Mouse (Mus musculus): Measurements from ENCODE around the gene Kcnk6. TPM values are rescaled to one million over a fixed set of nuclear protein-coding genes. Genes with fewer than 3 reads are reported as not detected.

The Kcnk6 gene
- total and polyA plus RNA-seq, 2 experiments from 2014 or later: 1.5 to 6.1 TPM

DNA sequence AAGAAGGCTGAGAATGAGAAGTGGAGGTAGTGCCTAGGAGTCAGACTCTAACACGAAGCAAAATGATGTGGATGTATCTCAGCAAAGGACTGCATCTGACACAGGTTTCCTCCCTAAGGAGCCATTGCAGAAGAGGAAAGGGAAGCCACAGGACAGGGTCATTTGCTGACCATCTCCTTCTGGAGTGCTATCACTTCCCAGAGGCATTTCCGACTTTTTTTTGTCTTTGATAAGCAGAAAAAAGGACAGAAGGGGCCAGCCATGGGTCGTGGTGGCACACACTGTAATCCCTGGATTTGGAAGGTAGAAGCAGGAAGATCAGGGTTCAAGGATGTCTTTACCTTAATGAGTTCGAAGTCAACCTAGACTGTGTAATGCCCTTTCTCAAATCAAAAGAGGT, 4.3 kb upstream of the Kcnk6 start:
- 90% methylated on average over 4 of the region's 4 CpGs for WGBS
- no peak for TF ChIP-seq CTCF (IDR thresholded peaks at IDR 0.05; ENCODE audit: low read depth)

DNA sequence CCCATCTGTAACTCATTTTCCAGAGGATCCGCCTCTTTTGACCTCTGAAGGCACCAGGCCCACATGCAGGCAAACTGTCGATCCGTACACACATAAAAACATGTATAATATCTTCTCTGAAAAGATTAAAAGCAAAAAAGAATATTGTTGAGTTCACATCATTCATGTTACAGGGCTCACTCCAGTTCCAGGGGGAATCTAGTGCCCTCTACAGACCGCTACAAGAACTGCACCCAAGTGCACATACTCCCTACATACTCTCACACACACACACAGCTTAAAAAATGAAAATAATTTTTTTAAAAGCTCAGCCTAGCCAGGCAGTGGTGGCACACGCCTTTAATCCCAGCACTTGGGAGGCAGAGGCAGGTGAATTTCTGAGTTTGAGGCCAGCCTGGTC, 2.3 kb upstream of the Kcnk6 start:
- ATAC-seq (no peak), DNase-seq (ENCODE audit: low spot score) (no peak)
- Histone ChIP-seq H3K9me3 (ENCODE audit: low read length) (no peaks in the 10 kb centered on the region), H3K27ac (no peak overlapping the region), H3K9ac (replicated peaks; ENCODE audit: low read length) (no peak overlapping the region), H3K4me3 (ENCODE audit: low read length) (no peak overlapping the region), H3K4me2 (ENCODE audit: low read depth, low read length) (no peak overlapping the region), H3K36me3 (ENCODE audit: insufficient read depth, low read length) (no peaks in the 10 kb centered on the region), H3K4me1 (ENCODE audit: insufficient read depth, low read length) (peaks cover 3% of the 10 kb centered on the region; the same call in 1 of the 2 replicates), H3K27me3 (ENCODE audit: insufficient read depth, low read length) (peaks cover 27% of the 10 kb centered on the region)
- TF ChIP-seq CTCF (IDR thresholded peaks at IDR 0.05; ENCODE audit: low read depth): peak; percentile 47
- 78% methylated on average over 5 of the region's 5 CpGs for WGBS

More for the DNA sequence above, 4.3 kb upstream of the Kcnk6 start:
- H3K4me2 ChIP-seq (ENCODE audit: low read depth, low read length): no peak overlapping the region
- no peaks in the 10 kb centered on the region for H3K9me3 ChIP-seq (ENCODE audit: low read length)
- H3K9ac ChIP-seq (replicated peaks; ENCODE audit: low read length): no peak overlapping the region
- no peak for DNase-seq (ENCODE audit: low spot score)
- H3K27me3 ChIP-seq (ENCODE audit: insufficient read depth, low read length): peaks cover 21% of the 10 kb centered on the region
- H3K27ac ChIP-seq: no peak overlapping the region
- ATAC-seq: no peak
- H3K4me3 ChIP-seq (ENCODE audit: low read length): no peak overlapping the region
- peaks cover 3% of the 10 kb centered on the region; the same call in 1 of the 2 replicates for H3K4me1 ChIP-seq (ENCODE audit: insufficient read depth, low read length)
- no peaks in the 10 kb centered on the region for H3K36me3 ChIP-seq (ENCODE audit: insufficient read depth, low read length)

DNA sequence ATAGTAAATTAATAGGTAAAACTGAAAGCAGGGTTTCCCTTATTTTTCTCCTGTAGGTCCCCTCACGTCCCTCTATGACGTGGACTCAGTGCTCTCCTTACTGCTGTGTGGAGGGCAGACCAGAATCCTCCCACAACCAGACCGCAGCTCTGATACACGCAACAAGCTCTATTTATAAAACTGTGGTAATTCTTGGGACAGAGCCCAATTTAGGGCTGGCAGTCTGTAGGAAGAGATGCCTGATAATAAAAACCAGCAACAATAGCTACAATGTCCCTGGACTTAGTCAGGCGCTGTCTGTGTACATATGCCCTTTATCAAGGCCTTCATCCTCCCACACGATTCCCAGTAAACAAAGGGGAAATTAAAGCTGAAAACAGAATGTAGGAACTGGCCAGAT, 1.4 kb upstream of the Kcnk6 start:
- DNase-seq (ENCODE audit: low spot score) (no peak), ATAC-seq (no peak)
- no peak for TF ChIP-seq CTCF (IDR thresholded peaks at IDR 0.05; ENCODE audit: low read depth)
- Histone ChIP-seq H3K4me1 (ENCODE audit: insufficient read depth, low read length) (peaks cover 3% of the 10 kb centered on the region; the same call in 1 of the 2 replicates), H3K9ac (replicated peaks; ENCODE audit: low read length) (no peak overlapping the region), H3K36me3 (ENCODE audit: insufficient read depth, low read length) (no peaks in the 10 kb centered on the region), H3K27ac (no peak overlapping the region), H3K9me3 (ENCODE audit: low read length) (no peaks in the 10 kb centered on the region), H3K4me3 (ENCODE audit: low read length) (no peak overlapping the region), H3K4me2 (ENCODE audit: low read depth, low read length) (no peak overlapping the region), H3K27me3 (ENCODE audit: insufficient read depth, low read length) (peaks cover 27% of the 10 kb centered on the region)
- 68% methylated on average over 6 of the region's 6 CpGs for WGBS

DNA sequence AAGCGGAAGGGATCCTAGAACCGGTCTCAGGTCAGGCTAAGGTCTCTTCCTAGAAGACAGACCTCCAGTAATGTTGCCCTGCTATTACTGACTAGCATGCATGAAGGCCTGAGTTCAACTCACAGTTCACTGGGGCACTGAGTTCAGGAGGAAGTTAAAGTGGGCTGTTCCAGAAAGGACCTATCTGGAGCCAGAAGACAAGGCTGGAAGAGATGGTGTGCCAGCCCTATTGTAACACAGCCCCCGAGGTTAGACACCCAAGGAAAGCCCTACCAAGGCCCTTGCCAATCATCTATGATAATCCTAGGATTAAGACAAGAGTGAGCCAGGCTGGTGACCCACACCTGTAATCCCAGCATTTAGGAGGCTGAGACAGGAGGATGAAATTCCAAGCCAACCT, 798 bp downstream of the Kcnk6 start:
- Histone ChIP-seq H3K9ac (replicated peaks; ENCODE audit: low read length) (no peak overlapping the region), H3K27ac (no peak overlapping the region), H3K27me3 (ENCODE audit: insufficient read depth, low read length) (peaks cover 27% of the 10 kb centered on the region), H3K4me1 (ENCODE audit: insufficient read depth, low read length) (peaks cover 3% of the 10 kb centered on the region; the same call in 1 of the 2 replicates), H3K9me3 (ENCODE audit: low read length) (no peaks in the 10 kb centered on the region), H3K4me3 (ENCODE audit: low read length) (peak overlapping the region; percentile 45), H3K36me3 (ENCODE audit: insufficient read depth, low read length) (no peaks in the 10 kb centered on the region), H3K4me2 (ENCODE audit: low read depth, low read length) (peak overlapping the region; percentile 92)
- WGBS: 58% methylated on average over 3 of the region's 3 CpGs
- ATAC-seq: no peak
- TF ChIP-seq CTCF (IDR thresholded peaks at IDR 0.05; ENCODE audit: low read depth): no peak
- DNase-seq (ENCODE audit: low spot score): no peak

DNA sequence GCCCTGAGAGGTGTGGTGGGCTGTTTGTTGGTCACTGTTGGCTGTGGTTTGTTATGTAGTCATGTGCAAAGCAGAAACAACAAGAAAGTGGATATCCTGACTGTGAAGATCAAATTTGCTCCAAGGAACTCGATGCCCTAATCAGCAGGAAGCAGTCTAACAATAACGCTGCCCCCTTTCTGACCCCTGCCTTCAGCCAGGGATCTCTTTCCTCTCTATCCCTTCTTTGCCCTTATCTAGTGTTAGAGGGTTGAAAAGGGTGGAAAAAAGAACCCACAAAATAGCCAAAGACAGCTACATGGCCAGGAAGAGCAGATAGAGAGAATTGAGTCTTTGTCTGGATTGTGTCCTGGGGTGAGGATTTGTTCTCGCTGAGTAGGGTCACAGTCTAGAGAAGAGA, 1.8 kb downstream of the Kcnk6 start:
- DNase-seq (ENCODE audit: low spot score): no peak
- Histone ChIP-seq H3K27ac (no peak overlapping the region), H3K4me3 (ENCODE audit: low read length) (no peak overlapping the region), H3K9ac (replicated peaks; ENCODE audit: low read length) (no peak overlapping the region), H3K27me3 (ENCODE audit: insufficient read depth, low read length) (peaks cover 27% of the 10 kb centered on the region), H3K4me1 (ENCODE audit: insufficient read depth, low read length) (peaks cover 3% of the 10 kb centered on the region; the same call in 1 of the 2 replicates), H3K36me3 (ENCODE audit: insufficient read depth, low read length) (no peaks in the 10 kb centered on the region), H3K9me3 (ENCODE audit: low read length) (no peaks in the 10 kb centered on the region), H3K4me2 (ENCODE audit: low read depth, low read length) (no peak overlapping the region)
- ATAC-seq: no peak
- no peak for TF ChIP-seq CTCF (IDR thresholded peaks at IDR 0.05; ENCODE audit: low read depth)
- 15% methylated on average over 3 of the region's 3 CpGs for WGBS

DNA sequence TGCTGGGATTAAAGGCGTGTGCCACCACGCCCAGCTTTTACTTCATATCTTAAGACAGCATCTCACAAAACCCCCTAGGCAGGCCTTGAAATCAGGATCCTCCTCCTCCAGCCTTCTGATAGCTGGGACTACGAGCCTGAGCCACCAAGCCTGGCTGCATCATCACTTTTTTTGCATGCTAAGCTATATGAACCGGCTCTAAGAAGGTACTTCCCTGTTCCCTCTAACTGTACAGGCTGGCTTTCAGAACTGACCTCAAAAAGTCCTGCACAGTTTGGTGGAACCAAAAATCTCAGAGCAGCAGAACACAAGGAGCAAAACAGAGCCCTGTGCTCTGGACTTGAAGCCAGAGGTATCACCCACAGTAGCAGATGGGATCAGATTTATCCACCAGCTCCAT, 4.1 kb downstream of the Kcnk6 start:
- Histone ChIP-seq H3K4me2 (ENCODE audit: low read depth, low read length) (no peak overlapping the region), H3K27ac (no peak overlapping the region), H3K9me3 (ENCODE audit: low read length) (no peaks in the 10 kb centered on the region), H3K36me3 (ENCODE audit: insufficient read depth, low read length) (no peaks in the 10 kb centered on the region), H3K27me3 (ENCODE audit: insufficient read depth, low read length) (peaks cover 22% of the 10 kb centered on the region), H3K4me1 (ENCODE audit: insufficient read depth, low read length) (peaks cover 3% of the 10 kb centered on the region; the same call in 1 of the 2 replicates), H3K4me3 (ENCODE audit: low read length) (no peak overlapping the region), H3K9ac (replicated peaks; ENCODE audit: low read length) (no peak overlapping the region)
- no peak for TF ChIP-seq CTCF (IDR thresholded peaks at IDR 0.05; ENCODE audit: low read depth)
- ATAC-seq: no peak
- DNase-seq (ENCODE audit: low spot score): no peak
- 78% methylated on average over 4 of the region's 4 CpGs for WGBS

DNA sequence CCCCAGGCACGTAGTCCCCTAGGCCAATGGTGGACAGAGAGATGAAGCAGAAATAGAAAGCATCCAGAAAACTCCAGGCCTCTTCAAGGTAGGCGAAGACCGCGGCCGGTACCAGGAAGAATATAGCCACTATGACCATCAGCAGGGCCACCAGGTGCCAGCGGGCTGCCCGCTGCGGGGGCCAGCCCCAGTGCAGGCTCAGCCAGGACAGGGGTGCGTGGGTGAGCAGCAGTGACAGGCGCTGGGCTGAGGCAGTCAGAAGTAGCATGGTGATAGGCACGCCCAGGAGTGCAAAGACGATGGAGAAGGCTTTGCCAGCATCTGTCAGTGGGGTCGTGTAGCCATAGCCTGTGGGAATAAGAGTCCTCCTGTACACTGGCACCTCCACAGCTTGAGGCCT, 6.8 kb downstream of the Kcnk6 start:
- H3K9ac ChIP-seq (replicated peaks; ENCODE audit: low read length): 0 out of 2 replicates have a peak overlapping the region, but pooled peaks have one; percentile 30
- H3K36me3 ChIP-seq (ENCODE audit: insufficient read depth, low read length): no peaks in the 10 kb centered on the region
- H3K4me1 ChIP-seq (ENCODE audit: insufficient read depth, low read length): no peaks in the 10 kb centered on the region
- DNase-seq (ENCODE audit: low spot score) (no peak), ATAC-seq (peak; percentile 52; the same call in 1 of the 2 replicates)
- no peak overlapping the region for H3K4me3 ChIP-seq (ENCODE audit: low read length)
- peak overlapping the region; percentile 35 for H3K4me2 ChIP-seq (ENCODE audit: low read depth, low read length)
- TF ChIP-seq CTCF (IDR thresholded peaks at IDR 0.05; ENCODE audit: low read depth): no peak
- no peaks in the 10 kb centered on the region; the same call in 1 of the 2 replicates for H3K27me3 ChIP-seq (ENCODE audit: insufficient read depth, low read length)
- peak overlapping the region; percentile 32; the same call in 1 of the 2 replicates for H3K27ac ChIP-seq
- no peaks in the 10 kb centered on the region for H3K9me3 ChIP-seq (ENCODE audit: low read length)
- 72% methylated on average over 13 of the region's 13 CpGs for WGBS
